Mouse (Mus musculus) erythroblast, embryonic 14.5 days (primary cell): Measurements from ENCODE around the gene Ttc30a1.

Source experiments
- GATA1 ChIP-seq: IDR thresholded peaks from 2 replicates; pipeline ENCODE4 v1.6.1; 2012; ENCODE audit warnings: low read length, inconsistent platforms, mixed read lengths
- TAL1 ChIP-seq: IDR thresholded peaks from 3 replicates; pipeline ENCODE4 v1.6.1; 2012; ENCODE audit warnings: low read length, inconsistent platforms, mixed read lengths

DNA sequence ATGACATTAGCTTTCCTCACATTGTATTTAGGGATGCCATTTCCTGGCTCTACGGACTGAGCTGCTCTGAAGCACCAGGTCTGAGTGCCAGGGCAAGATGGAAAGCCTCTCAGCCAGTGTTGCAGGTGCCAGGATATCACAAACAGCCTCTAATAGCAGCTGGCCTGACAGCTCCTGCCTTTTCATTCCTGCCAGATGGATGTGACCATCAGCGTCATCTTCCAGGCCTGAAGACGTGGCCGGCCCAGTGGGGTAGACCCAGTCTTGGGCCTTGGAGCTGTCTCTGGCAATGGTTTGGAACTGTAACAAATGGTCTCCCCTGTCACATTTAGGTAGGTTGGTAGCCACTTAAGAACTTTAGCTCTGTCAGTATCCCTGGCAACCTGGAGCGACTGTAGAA lies 28.4 kb downstream of the Ttc30a1 start:
- TF ChIP-seq GATA1: no peak
- TF ChIP-seq TAL1: no peak
